Mouse (Mus musculus) heart, adult 2 months (tissue): Measurements from ENCODE around the gene Yy1. TPM values are rescaled to one million over a fixed set of nuclear protein-coding genes. Genes with fewer than 3 reads are reported as not detected.

Source experiments
- DNase-seq, 2 experiments: peaks; one replicate each; pipeline ENCODE4 v3.0.0; 2021
- H3K27ac ChIP-seq: fragments of 200-600 bp; 2 replicates; pipeline ENCODE4 v1.8.1; 2022
- H3K27me3 ChIP-seq: fragments of 200-500 bp; 2 replicates; pipeline ENCODE4 v1.6.1; 2012; ENCODE audit warnings: mild to moderate bottlenecking, low read length, inconsistent platforms, mixed read lengths; ENCODE audit not compliant: control insufficient read depth, insufficient read depth
- H3K36me3 ChIP-seq: fragments of 200-500 bp; 2 replicates; pipeline ENCODE4 v1.6.1; 2012; ENCODE audit warnings: low read length, inconsistent platforms; ENCODE audit not compliant: control insufficient read depth, insufficient read depth
- H3K4me1 ChIP-seq: fragments of 200-500 bp; 2 replicates; pipeline ENCODE4 v1.6.1; 2011; ENCODE audit warnings: low read length; ENCODE audit not compliant: control insufficient read depth, insufficient read depth
- H3K4me3 ChIP-seq: fragments of 200-600 bp; 2 replicates; pipeline ENCODE4 v1.8.1; 2022
- H3K79me2 ChIP-seq: fragments of 200-500 bp; replicated peaks from 2 replicates; pipeline ENCODE4 v1.6.1; 2012; ENCODE audit warnings: mild to moderate bottlenecking, inconsistent platforms, low read length, moderate library complexity, mixed read lengths; ENCODE audit not compliant: control insufficient read depth, insufficient read depth
- H3K9ac ChIP-seq: fragments of 200-500 bp; 2 replicates; pipeline ENCODE4 v1.6.1; 2012; ENCODE audit warnings: low read depth, mild to moderate bottlenecking, control low read depth, inconsistent platforms, low read length, mixed read lengths
- CTCF ChIP-seq: fragments of 200-600 bp; IDR thresholded peaks from 2 replicates; pipeline ENCODE4 v1.8.1; 2022; ENCODE audit warnings: antibody characterized with exemption, mild to moderate bottlenecking, moderate library complexity
- EP300 ChIP-seq: fragments of 200-500 bp; IDR thresholded peaks from 2 replicates; pipeline ENCODE4 v1.6.1; 2011; ENCODE audit warnings: low read depth, low read length, control low read depth; ENCODE audit not compliant: insufficient read depth
- POLR2A ChIP-seq: fragments of 200-500 bp; IDR thresholded peaks from 2 replicates; pipeline ENCODE4 v1.6.1; 2011; ENCODE audit warnings: mild to moderate bottlenecking, low read depth, low read length, control low read depth; ENCODE audit not compliant: insufficient read depth
- WGBS: fragments of 180-500 bp; shearing (Covaris S2); methylation state at CpG from one replicate; pipeline ENCODE4 v1.1.7; 2018; 5-methylcytosine and 5-hydroxymethylcytosine counted together
- intact Hi-C: fragments of 180-260 bp; cut with DNase I; formaldehyde crosslinking; loops from one replicate; pipeline ENCODE4 v1.15.1; 2025
- long read RNA-seq: library from polyadenylated mRNA; stranded (forward); transcript quantifications from one replicate; pipeline ENCODE4 v2.0.0, GENCODE M21; 2021
- polyA plus RNA-seq: library from polyadenylated mRNA; depleted of rRNA; stranded (reverse); fragments of >200 nt; gene quantifications from 2 replicates; pipeline ENCODE4 v1.2.3, GENCODE M21; 2012; rRNA removed
- total RNA-seq, 2 experiments: library from RNA; stranded (reverse); gene quantifications; 2 replicates each; pipeline ENCODE4 v1.2.3; 2021

Yy1 gene
- total RNA-seq: 10 to 100 TPM; 34.4 to 38.8 TPM
- 7.1 and 10.3 TPM in 2 replicates for polyA plus RNA-seq
- long read RNA-seq, full-length matches to known transcripts: 4 of 15 reads
- long read RNA-seq, partial matches to known transcripts: 0 of 15 reads
- long read RNA-seq, other reads (novel, unspliced or antisense): 11 of 15 reads

DNA sequence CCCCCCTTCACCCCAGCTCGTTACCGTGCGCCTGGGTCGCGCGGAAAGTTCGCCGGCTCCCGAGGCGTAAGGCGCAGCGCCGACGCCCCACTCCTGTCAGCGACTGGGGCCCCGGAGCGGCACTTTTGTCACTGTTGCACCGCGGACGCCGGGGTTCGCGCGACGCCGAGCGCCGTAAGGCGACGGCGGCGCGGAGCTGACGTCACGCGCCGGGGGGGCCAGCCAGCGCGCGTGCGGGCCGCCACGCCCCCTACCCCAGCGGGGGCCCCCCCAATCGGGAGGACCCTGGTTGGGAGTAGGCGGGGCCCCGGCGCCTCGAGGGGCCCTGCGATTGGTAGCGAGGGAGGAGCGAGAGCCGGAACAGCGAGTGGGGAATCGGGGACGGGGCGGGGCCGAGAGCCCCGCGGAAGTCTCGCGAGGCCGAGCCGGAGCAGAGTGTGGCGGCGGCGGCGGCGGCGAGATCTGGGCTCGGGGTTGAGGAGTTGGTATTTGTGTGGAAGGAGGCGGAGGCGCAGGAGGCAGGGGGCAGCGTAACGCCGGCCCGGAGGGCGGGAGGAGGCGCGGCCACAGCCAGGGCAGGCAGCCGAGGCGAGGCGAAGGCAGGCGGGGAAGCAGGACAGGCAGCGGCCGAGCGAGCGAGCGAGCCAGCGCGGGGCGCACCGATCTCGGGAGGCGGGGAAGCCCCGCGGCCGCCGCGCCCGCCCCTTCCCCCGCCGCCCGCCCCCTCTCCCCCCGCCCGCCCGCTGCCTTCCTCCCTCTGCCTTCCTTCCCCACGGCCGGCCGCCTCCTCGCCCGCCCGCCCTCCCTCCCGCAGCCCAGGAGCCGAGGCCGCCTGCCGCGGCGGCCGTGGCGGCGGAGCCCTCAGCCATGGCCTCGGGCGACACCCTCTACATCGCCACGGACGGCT lies at the start of gene Yy1:
Gene Yy1 (plus strand): TSS at position 428 of the 907 bp plus-strand sequence.
- H3K4me3 ChIP-seq: peak within 1 kb of the TSS; percentile 93
- peak within 1 kb of the TSS; percentile 100 for H3K9ac ChIP-seq
- WGBS: under 1% methylated on average over 101 of the region's 127 CpGs
- intact Hi-C loops: loop anchor here (2.0 to 10.0 kb wide), 3 partner anchors 28 to 608 kb away; partner anchors contain the start of genes Wars and Wdr25
- peaks cover 6% of the 10 kb centered on the region for H3K79me2 ChIP-seq
- peak; percentile 76 for TF ChIP-seq POLR2A
- TF ChIP-seq CTCF: 0 out of 2 replicates have a peak, but pooled peaks have one; percentile 6
- no peak for TF ChIP-seq EP300
- H3K27me3 ChIP-seq: no peaks in the 10 kb centered on the region
- peak within 1 kb of the TSS; percentile 94 for H3K27ac ChIP-seq
- peaks cover 9% of the 10 kb centered on the region for H3K36me3 ChIP-seq
- DNase-seq: peak; percentile 98 to 99
- H3K4me1 ChIP-seq: no peaks in the 10 kb centered on the region

DNA sequence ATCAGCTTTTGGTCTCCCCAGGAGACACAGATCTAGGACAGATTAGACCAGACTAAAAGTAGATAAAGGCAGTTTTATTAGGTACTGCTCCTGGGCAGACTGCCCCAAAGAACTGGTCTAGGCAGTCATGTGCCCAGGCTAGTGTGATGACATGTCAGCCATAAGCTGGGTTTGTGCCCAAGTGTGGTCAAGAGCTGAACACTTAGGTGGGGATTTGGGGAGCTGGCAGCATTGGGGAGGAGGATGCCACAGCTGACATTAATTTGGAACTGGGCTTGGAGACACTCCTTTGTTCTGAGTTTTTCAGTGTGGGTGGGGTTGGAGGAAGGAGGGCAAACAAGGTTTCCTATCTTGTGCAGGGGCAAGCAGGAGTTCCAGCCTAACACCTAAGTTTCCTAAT lies 46.8 kb upstream of the Yy1 start:
- H3K27ac ChIP-seq: no peak overlapping the region
- no peaks in the 10 kb centered on the region for H3K79me2 ChIP-seq
- H3K36me3 ChIP-seq: no peaks in the 10 kb centered on the region
- no peaks in the 10 kb centered on the region for H3K27me3 ChIP-seq
- TF ChIP-seq EP300 (no peak), CTCF (no peak), POLR2A (no peak)
- no peak for DNase-seq
- H3K4me3 ChIP-seq: no peak overlapping the region
- no peak overlapping the region for H3K9ac ChIP-seq
- intact Hi-C loops: no loop called here
- H3K4me1 ChIP-seq: no peaks in the 10 kb centered on the region

GRCm38 (mm10) chr12:108749019-108749418 lies 43.8 kb upstream of the Yy1 start:
- H3K79me2 ChIP-seq: no peaks in the 10 kb centered on the region

DNA sequence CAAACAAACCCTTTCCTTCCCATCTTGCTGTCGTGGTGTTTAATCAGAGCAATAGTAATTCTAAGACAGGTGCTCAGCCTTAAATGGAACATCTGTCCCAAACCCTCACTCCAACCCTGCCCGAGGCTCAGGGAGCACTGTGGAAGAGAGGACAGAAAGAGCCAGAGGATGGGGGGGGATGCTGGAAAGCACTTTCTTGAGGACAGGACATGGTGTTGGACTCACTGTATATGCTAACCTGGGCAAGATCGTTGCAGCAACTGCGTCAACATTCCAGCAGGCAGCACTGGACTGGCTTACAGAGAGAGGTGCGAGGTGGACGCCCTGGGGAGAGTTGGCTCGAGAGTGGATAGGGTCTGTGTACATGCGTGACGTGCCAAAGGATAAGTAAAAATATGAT lies 43.3 kb upstream of the Yy1 start:
- Histone ChIP-seq H3K4me3 (no peak overlapping the region), H3K27me3 (no peaks in the 10 kb centered on the region), H3K79me2 (no peaks in the 10 kb centered on the region), H3K9ac (no peak overlapping the region), H3K27ac (no peak overlapping the region), H3K36me3 (no peaks in the 10 kb centered on the region), H3K4me1 (no peaks in the 10 kb centered on the region)
- TF ChIP-seq POLR2A (no peak), CTCF (no peak), EP300 (no peak)
- WGBS: 84% methylated on average over 9 of the region's 9 CpGs
- intact Hi-C loops: no loop called here
- DNase-seq: no peak

More at GRCm38 (mm10) chr12:108749019-108749418, 43.8 kb upstream of the Yy1 start:
- Histone ChIP-seq H3K36me3 (no peaks in the 10 kb centered on the region), H3K27me3 (no peaks in the 10 kb centered on the region), H3K4me3 (no peak overlapping the region), H3K9ac (no peak overlapping the region), H3K4me1 (no peaks in the 10 kb centered on the region), H3K27ac (no peak overlapping the region)
- TF ChIP-seq POLR2A (no peak), EP300 (no peak), CTCF (no peak)
- intact Hi-C loops: no loop called here
- DNase-seq: no peak
- WGBS: 71% methylated on average over 6 of the region's 6 CpGs

GRCm38 (mm10) chr12:108750226-108750625 lies 42.5 kb upstream of the Yy1 start:
- TF ChIP-seq EP300 (no peak), POLR2A (no peak), CTCF (no peak)
- Histone ChIP-seq H3K4me1 (no peaks in the 10 kb centered on the region), H3K9ac (no peak overlapping the region), H3K27ac (no peak overlapping the region), H3K36me3 (no peaks in the 10 kb centered on the region), H3K79me2 (no peaks in the 10 kb centered on the region), H3K27me3 (no peaks in the 10 kb centered on the region), H3K4me3 (no peak overlapping the region)
- 44% methylated on average over 2 of the region's 3 CpGs for WGBS
- DNase-seq: no peak
- intact Hi-C loops: no loop called here

- H3K27me3 ChIP-seq: no peaks in the 10 kb centered on the region
- no peaks in the 10 kb centered on the region for H3K79me2 ChIP-seq
- WGBS: 49% methylated on average over 9 of the region's 9 CpGs
- no peak for TF ChIP-seq EP300
- no peak for TF ChIP-seq POLR2A
- TF ChIP-seq CTCF: no peak
- no peaks in the 10 kb centered on the region for H3K4me1 ChIP-seq
- no peak overlapping the region for H3K27ac ChIP-seq
- no peak overlapping the region for H3K4me3 ChIP-seq
- no peaks in the 10 kb centered on the region for H3K36me3 ChIP-seq
- H3K9ac ChIP-seq: no peak overlapping the region
- no peak for DNase-seq
- intact Hi-C loops: no loop called here
These were observed 41.0 kb upstream of the Yy1 start for GRCm38 (mm10) chr12:108751790-108752189.
